Mouse (Mus musculus) MEL-GATA-1-ER (cell line): ENCODE data around the gene Cnn3.

Experiments used
- DNase-seq: peaks from one replicate; pipeline ENCODE4 v3.0.0-alpha.2; 2012; ENCODE audit warnings: low read depth; ENCODE audit errors: extremely low read depth

The Cnn3 gene

GRCm38 (mm10) chr3:121448606-121449005, 22.3 kb downstream of the Cnn3 start:
- no peak for DNase-seq

DNA sequence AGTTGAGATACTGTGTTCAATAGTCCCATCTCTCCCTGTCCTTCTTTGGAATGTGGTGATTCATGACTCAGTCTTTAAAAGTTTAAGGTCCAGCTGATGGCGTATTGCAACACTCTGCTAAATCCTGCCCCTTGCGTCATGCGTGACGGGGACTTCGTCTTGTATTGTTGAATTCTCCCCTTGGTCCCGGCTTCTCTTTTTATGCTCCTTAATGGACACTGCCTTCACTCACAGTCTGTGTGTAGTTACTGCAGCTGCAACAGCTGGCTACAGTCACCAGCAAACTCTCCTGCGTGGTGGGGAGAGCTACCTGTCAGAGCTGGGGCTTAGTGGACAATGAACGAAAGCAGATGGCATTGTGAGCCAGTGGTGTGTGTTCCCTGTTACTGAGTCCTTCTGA, 23.2 kb downstream of the Cnn3 start:
- DNase-seq = no peak

- no peak for DNase-seq
Observed at GRCm38 (mm10) chr3:121451404-121451803, 25.1 kb downstream of the Cnn3 start.

GRCm38 (mm10) chr3:121458545-121459492, 32.5 kb downstream of the Cnn3 start:
- no peak for DNase-seq

DNA sequence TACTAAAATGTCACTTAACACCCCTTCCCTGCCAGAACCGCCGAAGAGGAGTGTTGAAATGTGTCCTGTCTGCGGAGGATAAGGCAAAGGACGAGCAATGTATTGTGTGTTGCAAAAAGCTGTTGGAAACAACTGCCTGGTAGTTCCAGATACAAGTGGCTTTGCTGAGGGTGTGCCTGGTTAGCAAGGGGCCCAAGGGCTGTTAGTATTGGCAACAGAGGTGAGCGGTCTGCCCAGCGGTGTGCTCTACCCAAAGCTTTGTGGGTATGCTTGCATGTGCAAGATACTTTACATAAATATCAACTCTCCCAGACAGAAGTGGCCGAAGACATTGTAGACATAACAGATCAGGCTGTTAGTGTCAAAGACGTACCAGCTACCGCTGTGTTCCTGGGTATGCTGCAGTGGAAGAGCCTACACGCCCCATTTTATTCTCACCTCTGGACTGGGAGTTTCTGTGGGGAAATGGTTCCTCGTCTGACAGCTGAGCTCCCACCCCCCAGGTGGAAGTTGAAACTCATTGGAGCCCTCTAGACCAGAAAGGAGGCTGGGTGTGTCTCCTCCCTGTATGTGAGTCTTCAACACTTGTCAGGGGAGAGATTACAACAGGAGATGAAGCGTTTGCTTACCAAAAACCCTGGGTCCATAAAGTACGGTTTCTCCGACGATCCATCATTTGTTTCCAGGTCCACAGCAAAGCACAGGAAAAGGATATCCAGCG, 34.3 kb downstream of the Cnn3 start:
- DNase-seq = no peak

- no peak for DNase-seq
Observed at GRCm38 (mm10) chr3:121461477-121461876, 35.2 kb downstream of the Cnn3 start.

- DNase-seq = no peak
Observed at GRCm38 (mm10) chr3:121462782-121463181, 36.5 kb downstream of the Cnn3 start.

- DNase-seq = no peak
Observed at GRCm38 (mm10) chr3:121464733-121465305, 38.5 kb downstream of the Cnn3 start.

DNA sequence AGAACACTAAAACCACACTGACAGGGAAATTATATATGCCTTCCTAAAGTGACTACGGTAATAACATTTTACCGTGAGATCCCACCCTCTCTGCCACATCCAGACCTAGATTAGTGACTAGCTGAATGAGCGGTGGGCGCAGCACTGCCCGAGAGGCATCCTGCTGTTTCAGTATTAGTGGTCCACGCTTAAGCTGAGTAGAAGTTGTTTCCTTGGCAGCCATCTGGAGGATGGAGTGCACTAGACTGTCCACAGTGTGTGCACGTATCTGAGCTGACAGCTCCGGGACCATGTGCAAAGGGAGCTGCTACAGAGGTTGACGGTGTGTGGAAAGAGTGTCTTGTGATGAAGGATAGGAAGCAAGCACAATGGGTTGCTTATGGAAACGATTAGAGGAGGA, 39.5 kb downstream of the Cnn3 start:
- DNase-seq = no peak

- DNase-seq = no peak
Observed at GRCm38 (mm10) chr3:121467094-121467552, 40.8 kb downstream of the Cnn3 start.

- DNase-seq = no peak
Observed at GRCm38 (mm10) chr3:121468136-121468535, 41.8 kb downstream of the Cnn3 start.

- DNase-seq = no peak
Observed at GRCm38 (mm10) chr3:121469185-121469975, 43.1 kb downstream of the Cnn3 start.

- DNase-seq = no peak
Observed at GRCm38 (mm10) chr3:121471703-121472102, 45.4 kb downstream of the Cnn3 start.

DNA sequence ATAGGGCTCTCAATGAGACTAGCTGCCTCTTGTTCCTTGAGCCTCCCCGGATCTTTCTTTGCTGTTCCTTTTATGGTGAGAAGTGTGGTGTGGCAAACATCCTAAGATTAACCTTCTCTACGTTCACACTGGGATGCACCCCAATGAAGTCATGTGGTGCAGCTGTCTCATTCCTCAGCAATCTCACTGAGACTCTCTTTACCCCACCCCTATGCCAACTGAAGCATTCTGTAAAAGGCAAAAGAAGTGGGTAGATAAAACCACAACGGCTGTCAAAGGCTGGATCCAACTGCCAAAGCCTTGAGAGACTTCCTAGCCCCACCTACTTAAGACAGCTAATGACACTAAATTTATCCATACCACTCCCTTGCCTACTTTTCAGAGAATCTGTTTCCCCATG, 48.4 kb downstream of the Cnn3 start:
- DNase-seq = peak; percentile 71

DNA sequence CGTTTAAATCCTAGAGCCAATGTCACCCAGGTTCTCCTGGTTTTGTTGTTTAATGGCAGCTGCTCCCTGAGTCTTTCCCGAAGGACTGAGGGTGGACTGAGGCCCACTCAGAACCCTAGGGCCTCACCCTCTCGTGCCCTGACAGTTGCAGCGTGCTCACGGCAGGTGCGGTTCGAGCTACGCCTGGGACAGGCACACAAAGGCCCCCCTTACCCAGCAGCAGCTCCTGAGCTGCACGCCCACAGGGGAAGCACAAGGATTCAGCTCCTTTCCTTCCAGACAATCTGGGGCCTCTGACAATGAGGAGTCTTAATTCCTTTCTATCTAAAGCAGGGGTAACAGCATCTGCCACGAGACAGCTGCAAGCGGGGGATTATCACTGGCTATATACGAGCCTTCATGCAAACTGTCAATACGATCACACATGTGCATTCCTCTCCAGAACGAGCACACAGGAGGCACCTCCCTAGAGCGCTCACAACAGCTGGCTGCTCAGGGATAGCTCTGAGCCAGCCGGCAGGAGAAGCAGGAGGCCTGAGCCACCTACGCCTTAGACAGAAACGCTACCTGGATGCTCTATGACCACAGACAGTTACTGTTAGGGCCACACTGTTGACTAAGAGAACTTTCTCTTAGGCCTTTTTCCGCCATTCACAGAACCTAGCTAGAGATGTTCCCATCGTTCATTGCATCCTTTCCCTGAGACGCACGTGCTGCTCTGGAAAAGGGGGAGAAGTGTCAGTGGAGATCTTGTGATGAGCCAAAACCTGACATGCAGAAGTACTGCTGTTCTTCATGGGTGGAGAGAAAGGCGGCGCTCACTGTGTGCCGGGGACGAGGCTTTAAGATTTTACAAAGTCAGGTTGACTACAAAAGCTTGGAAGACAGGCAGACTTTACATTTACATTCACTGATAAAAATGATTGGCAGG, 54.0 kb downstream of the Cnn3 start:
- no peak for DNase-seq

DNA sequence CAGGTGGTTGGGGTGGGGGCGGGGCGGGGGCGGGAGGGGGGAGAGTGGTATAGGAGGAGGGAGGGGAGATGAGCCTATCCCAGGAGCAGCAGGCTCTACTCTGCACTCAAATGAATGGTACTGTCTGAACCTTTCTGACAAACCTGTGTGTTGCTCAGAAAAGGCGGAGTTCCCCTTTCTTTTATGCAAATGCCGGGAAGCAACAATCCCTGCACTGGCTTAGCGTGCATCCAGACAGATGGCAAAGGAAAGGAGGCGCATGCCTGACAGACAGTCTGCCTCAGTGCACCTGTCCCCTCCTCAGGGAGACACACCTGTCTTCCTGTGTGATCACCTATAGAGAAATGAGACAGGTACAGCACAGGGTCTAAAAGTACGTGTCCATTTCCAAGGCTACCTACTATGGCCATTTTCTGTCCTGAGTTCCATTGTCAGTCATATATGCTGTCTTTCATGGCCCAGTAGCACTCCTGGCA, 54.7 kb downstream of the Cnn3 start:
- DNase-seq = no peak

- DNase-seq = no peak
Observed at GRCm38 (mm10) chr3:121481564-121481963, 55.3 kb downstream of the Cnn3 start.

- no peak for DNase-seq
Observed at GRCm38 (mm10) chr3:121483266-121484161, 57.2 kb downstream of the Cnn3 start.

DNA sequence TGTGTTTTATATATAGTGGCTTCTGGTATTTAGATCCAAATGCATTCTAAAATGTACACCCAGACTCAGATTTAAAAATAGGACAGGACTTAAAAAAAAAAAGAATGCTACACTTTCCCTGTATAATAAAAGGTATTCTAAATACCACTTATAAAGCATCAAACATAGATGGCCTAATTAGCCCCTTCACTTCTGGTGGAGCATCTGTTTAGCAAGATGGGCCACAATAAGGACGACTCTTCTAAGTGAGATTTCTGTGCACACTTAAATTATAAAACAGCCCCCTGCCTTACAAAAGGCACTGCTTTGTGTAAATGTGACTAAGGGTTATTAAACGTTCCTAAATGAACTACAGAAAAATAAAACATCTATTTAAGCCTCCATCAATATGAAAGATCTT, 58.9 kb downstream of the Cnn3 start:
- no peak for DNase-seq
